Mouse (Mus musculus): ENCODE measurements around the gene Rab11fip4.
A peak's percentile ranks its signal among the peaks of the same experiment; 100 is the strongest.

The Rab11fip4 gene

GRCm38 (mm10) chr11:79615871-79616270 lies 24.9 kb downstream of the Rab11fip4 start:
- DNase-seq = no peak

- no peak for DNase-seq
Observed at GRCm38 (mm10) chr11:79617991-79618390, 27.0 kb downstream of the Rab11fip4 start.

- no peak for DNase-seq
Observed at GRCm38 (mm10) chr11:79623029-79623428, 32.0 kb downstream of the Rab11fip4 start.

GRCm38 (mm10) chr11:79624801-79625302 lies 33.8 kb downstream of the Rab11fip4 start:
- peak; percentile 60 for DNase-seq

GRCm38 (mm10) chr11:79628716-79629115 lies 37.7 kb downstream of the Rab11fip4 start:
- no peak for DNase-seq

- DNase-seq = no peak
Observed at GRCm38 (mm10) chr11:79629752-79630374, 38.9 kb downstream of the Rab11fip4 start.

GRCm38 (mm10) chr11:79630521-79630920 lies 39.5 kb downstream of the Rab11fip4 start:
- DNase-seq = no peak

- DNase-seq = no peak
Observed at GRCm38 (mm10) chr11:79633366-79633765, 42.4 kb downstream of the Rab11fip4 start.

GRCm38 (mm10) chr11:79635661-79636449 lies 44.8 kb downstream of the Rab11fip4 start:
- DNase-seq = no peak

GRCm38 (mm10) chr11:79636481-79636880 lies 45.5 kb downstream of the Rab11fip4 start:
- no peak for DNase-seq

GRCm38 (mm10) chr11:79638691-79639090 lies 47.7 kb downstream of the Rab11fip4 start:
- DNase-seq = no peak

- no peak for DNase-seq
Observed at GRCm38 (mm10) chr11:79640940-79641733, 50.1 kb downstream of the Rab11fip4 start.

- no peak for DNase-seq
Observed at GRCm38 (mm10) chr11:79643730-79644129, 52.7 kb downstream of the Rab11fip4 start.

- DNase-seq = no peak
Observed at GRCm38 (mm10) chr11:79644717-79645191, 53.7 kb downstream of the Rab11fip4 start.

GRCm38 (mm10) chr11:79646026-79646425 lies 55.0 kb downstream of the Rab11fip4 start:
- no peak for DNase-seq

- no peak for DNase-seq
Observed at GRCm38 (mm10) chr11:79646467-79647070, 55.6 kb downstream of the Rab11fip4 start.

- DNase-seq = peak; percentile 44
Observed at GRCm38 (mm10) chr11:79647071-79647501, 56.1 kb downstream of the Rab11fip4 start.

GRCm38 (mm10) chr11:79650359-79650835 lies 59.4 kb downstream of the Rab11fip4 start:
- DNase-seq = peak; percentile 40

GRCm38 (mm10) chr11:79652257-79652656 lies 61.2 kb downstream of the Rab11fip4 start:
- DNase-seq = no peak

- DNase-seq = no peak
Observed at GRCm38 (mm10) chr11:79652921-79653575, 62.0 kb downstream of the Rab11fip4 start.

GRCm38 (mm10) chr11:79654407-79654831 lies 63.4 kb downstream of the Rab11fip4 start:
- DNase-seq = no peak

GRCm38 (mm10) chr11:79655592-79655991 lies 64.6 kb downstream of the Rab11fip4 start:
- no peak for DNase-seq

Data from right cerebral cortex, postnatal 14 days (tissue).